Mouse (Mus musculus) liver, postnatal 0 days (tissue): ENCODE measurements around the gene Zfand3. TPM values are rescaled to one million over a fixed set of nuclear protein-coding genes. Genes with fewer than 3 reads are reported as not detected.

Experiments
- ATAC-seq: fragments of 200-750 bp; cut with Nextera tagmentation; 2 replicates; pipeline ENCODE4 v1.8.0; 2017; ENCODE audit warnings: mild to moderate bottlenecking, moderate library complexity
- DNase-seq: peaks from one replicate; pipeline ENCODE4 v3.0.0-alpha.2; 2016
- H3K27ac ChIP-seq: fragments of 300-500 bp; sonication (generic); 2 replicates; pipeline ENCODE4 v1.5.1; 2014; ENCODE audit warnings: antibody characterized with exemption, moderate library complexity, mild to moderate bottlenecking, low read depth
- H3K27me3 ChIP-seq: fragments of 300-500 bp; sonication (generic); 2 replicates; pipeline ENCODE4 v1.6.1; 2014; ENCODE audit warnings: low read length, control low read depth, mixed read lengths; ENCODE audit not compliant: insufficient read depth
- H3K36me3 ChIP-seq: fragments of 300-500 bp; sonication (generic); replicated peaks from 2 replicates; pipeline ENCODE4 v1.6.1; 2014; ENCODE audit warnings: mild to moderate bottlenecking, control low read depth, low read length, moderate library complexity, mixed read lengths; ENCODE audit not compliant: insufficient read depth
- H3K4me1 ChIP-seq: fragments of 300-500 bp; sonication (generic); 2 replicates; pipeline ENCODE4 v1.6.1; 2014; ENCODE audit warnings: antibody characterized with exemption, mild to moderate bottlenecking, control low read depth; ENCODE audit not compliant: insufficient read depth
- H3K4me2 ChIP-seq: fragments of 300-500 bp; sonication (generic); 2 replicates; pipeline ENCODE4 v1.6.1; 2014; ENCODE audit warnings: low read depth, mild to moderate bottlenecking, low read length, moderate library complexity, mixed read lengths
- H3K4me3 ChIP-seq: fragments of 300-500 bp; sonication (generic); 2 replicates; pipeline ENCODE4 v1.5.1; 2014; ENCODE audit warnings: low read depth, low read length
- H3K9ac ChIP-seq: fragments of 300-500 bp; sonication (generic); replicated peaks from 2 replicates; pipeline ENCODE4 v1.6.1; 2014; ENCODE audit warnings: mild to moderate bottlenecking, moderate library complexity
- H3K9me3 ChIP-seq: fragments of 300-500 bp; sonication (generic); 2 replicates; pipeline ENCODE4 v1.6.1; 2016; ENCODE audit warnings: mild to moderate bottlenecking, control low read depth, low read length, mixed read lengths
- CTCF ChIP-seq: sonication (generic); IDR thresholded peaks from 2 replicates; pipeline ENCODE4 v1.5.1; 2016; ENCODE audit warnings: antibody characterized with exemption, low read depth
- EP300 ChIP-seq: IDR thresholded peaks from 2 replicates; pipeline ENCODE4 v1.6.1; 2016; ENCODE audit warnings: antibody characterized with exemption, low read depth, mild to moderate bottlenecking
- WGBS: fragments of 180-500 bp; shearing (Covaris S2); extraction: QIAGEN DNeasy Blood & Tissue Kit; methylation state at CpG from one replicate; pipeline ENCODE4 v1.1.7; 2014; ENCODE audit not compliant: insufficient replicate concordance; 5-methylcytosine and 5-hydroxymethylcytosine counted together
- polyA plus RNA-seq: library from polyadenylated mRNA; unstranded; fragments of >200 nt; fragmentation: Nextera tagmentation; extraction: Ambion mirVana; gene quantifications from 2 replicates; pipeline ENCODE4 v1.2.1, GENCODE M21; 2015

Gene Zfand3
- polyA plus RNA-seq, 1 experiment from 2014 or later: 24.7 TPM

- Histone ChIP-seq H3K27ac (no peak overlapping the region), H3K4me3 (no peak overlapping the region), H3K27me3 (no peaks in the 10 kb centered on the region), H3K36me3 (no peaks in the 10 kb centered on the region), H3K9ac (no peak overlapping the region), H3K4me2 (no peak overlapping the region), H3K4me1 (no peaks in the 10 kb centered on the region), H3K9me3 (no peaks in the 10 kb centered on the region)
- no peak for DNase-seq
- no peak for ATAC-seq
- WGBS: 76% methylated on average over 5 of the region's 5 CpGs
- no peak for TF ChIP-seq EP300
- TF ChIP-seq CTCF: no peak
Measured at GRCm38 (mm10) chr17:30225030-30225740, 220.7 kb downstream of the Zfand3 start.

GRCm38 (mm10) chr17:30228439-30229215 lies 224.1 kb downstream of the Zfand3 start:
- Histone ChIP-seq H3K27ac (no peak overlapping the region), H3K36me3 (no peaks in the 10 kb centered on the region), H3K27me3 (no peaks in the 10 kb centered on the region), H3K4me2 (no peak overlapping the region), H3K4me3 (no peak overlapping the region), H3K4me1 (no peaks in the 10 kb centered on the region), H3K9me3 (no peaks in the 10 kb centered on the region), H3K9ac (no peak overlapping the region)
- TF ChIP-seq EP300 (no peak), CTCF (no peak)
- DNase-seq: no peak
- no peak for ATAC-seq
- WGBS: 78% methylated on average over 10 of the region's 10 CpGs

- Histone ChIP-seq H3K27me3 (no peaks in the 10 kb centered on the region), H3K27ac (no peak overlapping the region), H3K4me2 (no peak overlapping the region), H3K9me3 (no peaks in the 10 kb centered on the region), H3K4me3 (no peak overlapping the region), H3K36me3 (no peaks in the 10 kb centered on the region), H3K4me1 (no peaks in the 10 kb centered on the region), H3K9ac (no peak overlapping the region)
- DNase-seq (no peak), ATAC-seq (no peak)
- no peak for TF ChIP-seq EP300
- TF ChIP-seq CTCF: no peak
- WGBS: 75% methylated on average over 4 of the region's 4 CpGs
Measured at GRCm38 (mm10) chr17:30230428-30230827, 225.9 kb downstream of the Zfand3 start.

GRCm38 (mm10) chr17:30231483-30231882 lies 226.9 kb downstream of the Zfand3 start:
- H3K4me1 ChIP-seq: no peaks in the 10 kb centered on the region
- TF ChIP-seq CTCF: no peak
- no peak for TF ChIP-seq EP300
- no peak overlapping the region for H3K9ac ChIP-seq
- ATAC-seq: no peak
- H3K4me2 ChIP-seq: no peak overlapping the region
- H3K9me3 ChIP-seq: no peaks in the 10 kb centered on the region
- 69% methylated on average over 1 of the region's 1 CpGs for WGBS
- H3K36me3 ChIP-seq: no peaks in the 10 kb centered on the region
- no peak overlapping the region for H3K4me3 ChIP-seq
- no peak overlapping the region for H3K27ac ChIP-seq
- DNase-seq: no peak
- H3K27me3 ChIP-seq: no peaks in the 10 kb centered on the region

- Histone ChIP-seq H3K27me3 (no peaks in the 10 kb centered on the region), H3K4me2 (no peak overlapping the region), H3K27ac (no peak overlapping the region), H3K9me3 (no peaks in the 10 kb centered on the region), H3K36me3 (no peaks in the 10 kb centered on the region), H3K4me3 (no peak overlapping the region), H3K4me1 (no peaks in the 10 kb centered on the region), H3K9ac (no peak overlapping the region)
- ATAC-seq (no peak), DNase-seq (no peak)
- peak; percentile 40 for TF ChIP-seq CTCF
- no peak for TF ChIP-seq EP300
- WGBS: 59% methylated on average over 4 of the region's 4 CpGs
Measured at GRCm38 (mm10) chr17:30232698-30233097, 228.2 kb downstream of the Zfand3 start.

GRCm38 (mm10) chr17:30235380-30235779 lies 230.8 kb downstream of the Zfand3 start:
- Histone ChIP-seq H3K36me3 (no peaks in the 10 kb centered on the region), H3K27me3 (no peaks in the 10 kb centered on the region), H3K9ac (no peak overlapping the region), H3K27ac (no peak overlapping the region), H3K4me3 (no peak overlapping the region), H3K9me3 (no peaks in the 10 kb centered on the region), H3K4me1 (no peaks in the 10 kb centered on the region), H3K4me2 (no peak overlapping the region)
- ATAC-seq (no peak), DNase-seq (no peak)
- 61% methylated on average over 4 of the region's 4 CpGs for WGBS
- TF ChIP-seq CTCF (no peak), EP300 (no peak)
